ENCODE assay signal across 8 mouse cellular contexts in genomic region chr4:155770626-155771025, GRCm38 (mm10). TPM values are rescaled to one million over a fixed set of nuclear protein-coding genes. Genes with fewer than 3 reads are reported as not detected.
DNase-seq lines count a peak whose midpoint lies in the region; ATAC-seq and TF ChIP-seq lines count a peak whose summit lies in the region.

No protein-coding gene starts in this region.

- H3K9me3 ChIP-seq in heart, postnatal 0 days (replicated peaks; ENCODE audit: control insufficient read depth, low read length): no peaks in the 10 kb centered on the region
- no peaks in the 10 kb centered on the region for H3K9me3 ChIP-seq in embryonic facial prominence, embryonic 13.5 days
- no peaks in the 10 kb centered on the region for H3K9me3 ChIP-seq in intestine, embryonic 15.5 days
- H3K9me3 ChIP-seq in midbrain, embryonic 15.5 days: no peaks in the 10 kb centered on the region

- H3K4me1 ChIP-seq in heart, postnatal 0 days (ENCODE audit: control insufficient read depth, insufficient read depth): peaks cover 15% of the 10 kb centered on the region
- H3K4me1 ChIP-seq in embryonic facial prominence, embryonic 13.5 days: peaks cover 39% of the 10 kb centered on the region
- peaks cover 38% of the 10 kb centered on the region for H3K4me1 ChIP-seq in intestine, embryonic 15.5 days (replicated peaks)
- peaks cover 35% of the 10 kb centered on the region for H3K4me1 ChIP-seq in midbrain, embryonic 15.5 days

- no peak for ATAC-seq in heart, postnatal 0 days (ENCODE audit: insufficient read depth, low read depth)
- ATAC-seq in embryonic facial prominence, embryonic 13.5 days (ENCODE audit: insufficient number of reproducible peaks, insufficient read depth, low FRiP score, low TSS enrichment, low read depth): no peak
- peak; percentile 15; the same call in 1 of the 2 replicates for ATAC-seq in intestine, embryonic 15.5 days
- ATAC-seq in midbrain, embryonic 15.5 days (replicated peaks): peak; percentile 24; the same call in 1 of the 2 replicates

- H3K27me3 ChIP-seq in heart, postnatal 0 days (ENCODE audit: control insufficient read depth, insufficient read depth, low read length): peaks cover 5% of the 10 kb centered on the region; the same call in 1 of the 2 replicates
- peaks cover 16% of the 10 kb centered on the region; the same call in 1 of the 2 replicates for H3K27me3 ChIP-seq in embryonic facial prominence, embryonic 13.5 days
- no peaks in the 10 kb centered on the region for H3K27me3 ChIP-seq in intestine, embryonic 15.5 days (replicated peaks)
- H3K27me3 ChIP-seq in midbrain, embryonic 15.5 days (replicated peaks): peaks cover 20% of the 10 kb centered on the region

- 43% methylated on average over 24 of the region's 24 CpGs for WGBS in heart, postnatal 0 days
- WGBS in embryonic facial prominence, embryonic 13.5 days: 42% methylated on average over 24 of the region's 24 CpGs
- 48% methylated on average over 24 of the region's 24 CpGs for WGBS in intestine, embryonic 15.5 days
- whole genome bisulfite sequencing in midbrain, embryonic 15.5 days: 46% methylated on average over 24 of the region's 24 CpGs

- peak overlapping the region; percentile 87 for H3K4me2 ChIP-seq in heart, postnatal 0 days (ENCODE audit: low read depth, low read length)
- H3K4me2 ChIP-seq in embryonic facial prominence, embryonic 13.5 days: peak overlapping the region; percentile 74
- peak overlapping the region; percentile 88 for H3K4me2 ChIP-seq in intestine, embryonic 15.5 days (replicated peaks)
- peak overlapping the region; percentile 76 for H3K4me2 ChIP-seq in midbrain, embryonic 15.5 days

- TF ChIP-seq CTCF in heart, postnatal 0 days (IDR thresholded peaks at IDR 0.05; ENCODE audit: low read depth): no peak

- TF ChIP-seq EP300 in heart, postnatal 0 days (IDR thresholded peaks at IDR 0.05; ENCODE audit: low read depth): no peak

- H3K36me3 ChIP-seq in heart, postnatal 0 days (replicated peaks; ENCODE audit: control insufficient read depth, insufficient read depth, low read length): no peaks in the 10 kb centered on the region
- H3K36me3 ChIP-seq in embryonic facial prominence, embryonic 13.5 days: no peaks in the 10 kb centered on the region
- H3K36me3 ChIP-seq in intestine, embryonic 15.5 days: no peaks in the 10 kb centered on the region
- no peaks in the 10 kb centered on the region for H3K36me3 ChIP-seq in midbrain, embryonic 15.5 days (replicated peaks)

- peak overlapping the region; percentile 71; the same call in 1 of the 2 replicates for H3K9ac ChIP-seq in heart, postnatal 0 days (replicated peaks; ENCODE audit: low read depth, low read length)
- peak overlapping the region; percentile 80 for H3K9ac ChIP-seq in embryonic facial prominence, embryonic 13.5 days
- H3K9ac ChIP-seq in intestine, embryonic 15.5 days: peak overlapping the region; percentile 77
- H3K9ac ChIP-seq in midbrain, embryonic 15.5 days: peak overlapping the region; percentile 64

- H3K27ac ChIP-seq in heart, postnatal 0 days (ENCODE audit: low read depth): no peak overlapping the region
- H3K27ac ChIP-seq in embryonic facial prominence, embryonic 13.5 days: no peak overlapping the region
- no peak overlapping the region for H3K27ac ChIP-seq in intestine, embryonic 15.5 days
- H3K27ac ChIP-seq in midbrain, embryonic 15.5 days: no peak overlapping the region

- intact Hi-C loops in left cerebral cortex, postnatal 36 days (cut with DNase I): loop anchor here (2.0 to 5.0 kb wide), 2 partner anchors 14 to 48 kb away; partner anchors contain the start of gene Tmem88b

- peak overlapping the region; percentile 51 for H3K4me3 ChIP-seq in heart, postnatal 0 days (ENCODE audit: low read depth, low read length)
- H3K4me3 ChIP-seq in embryonic facial prominence, embryonic 13.5 days: peak overlapping the region; percentile 54
- H3K4me3 ChIP-seq in intestine, embryonic 15.5 days (replicated peaks): peak overlapping the region; percentile 53
- H3K4me3 ChIP-seq in midbrain, embryonic 15.5 days: peak overlapping the region; percentile 46

- no peak for DNase-seq in heart, postnatal 0 days (ENCODE audit: low spot score)
- no peak for DNase-seq in heart, adult 11 months
- DNase-seq in adrenal gland, postnatal 4 days (ENCODE audit: low spot score in 2 of 2): no peak
- no peak for DNase-seq in adipocyte (ENCODE audit: low spot score)
- no peak for DNase-seq in left cerebral cortex, postnatal 36 days (ENCODE audit: low spot score in 2 of 2)

RNA-seq across cellular contexts. Expression of gene Vwa1, which starts 3.9 kb away (rescaled TPM):
- 15.5 and 20.0 TPM in 2 replicates for total RNA-seq in heart, postnatal 0 days (2014; rRNA removed; ENCODE audit: low replicate concordance)
- polyA plus RNA-seq in heart, postnatal 0 days (2015; fragmentation: Nextera tagmentation; extraction: Ambion mirVana): 7.1 and 7.5 TPM in 2 replicates
- polyA plus RNA-seq in embryonic facial prominence, embryonic 13.5 days (2015; fragmentation: Nextera tagmentation; extraction: Ambion mirVana): 8.6 and 9.6 TPM in 2 replicates
- polyA plus RNA-seq in intestine, embryonic 15.5 days (2015; fragmentation: Nextera tagmentation; extraction: Ambion mirVana): 16.7 TPM in 2 replicates
- polyA plus RNA-seq in midbrain, embryonic 15.5 days (2015; fragmentation: Nextera tagmentation; extraction: Ambion mirVana): 31.5 and 33.5 TPM in 2 replicates
- 1 to 10 TPM; 5.7 to 7.4 TPM for total RNA-seq in adrenal gland, postnatal 4 days (2021)
- total RNA-seq in left cerebral cortex, postnatal 36 days (2021): 10 to 100 TPM; 13.1 to 13.4 TPM

RNA-seq across cellular contexts. Expression of gene Atad3a, which starts 9.7 kb away (rescaled TPM):
- 123 and 128 TPM in 2 replicates for total RNA-seq in heart, postnatal 0 days (2014; rRNA removed; ENCODE audit: low replicate concordance)
- 85.3 and 99.3 TPM in 2 replicates for polyA plus RNA-seq in heart, postnatal 0 days (2015; fragmentation: Nextera tagmentation; extraction: Ambion mirVana)
- 93.8 and 94.9 TPM in 2 replicates for polyA plus RNA-seq in embryonic facial prominence, embryonic 13.5 days (2015; fragmentation: Nextera tagmentation; extraction: Ambion mirVana)
- polyA plus RNA-seq in intestine, embryonic 15.5 days (2015; fragmentation: Nextera tagmentation; extraction: Ambion mirVana): 135 and 156 TPM in 2 replicates
- 93.4 and 99.2 TPM in 2 replicates for polyA plus RNA-seq in midbrain, embryonic 15.5 days (2015; fragmentation: Nextera tagmentation; extraction: Ambion mirVana)
- total RNA-seq in adrenal gland, postnatal 4 days (2021): 100 to 1,000 TPM in 1 of 2 experiments, 10 to 100 TPM in 1; 99.1 to 102 TPM
- 10 to 100 TPM; 37.5 to 48.3 TPM for total RNA-seq in left cerebral cortex, postnatal 36 days (2021)

RNA-seq across cellular contexts. Expression of gene Tmem88b, which starts 15.0 kb away (rescaled TPM):
- total RNA-seq in heart, postnatal 0 days (2014; rRNA removed; ENCODE audit: low replicate concordance): 3.4 and 4.2 TPM in 2 replicates
- 2.5 and 2.9 TPM in 2 replicates for polyA plus RNA-seq in heart, postnatal 0 days (2015; fragmentation: Nextera tagmentation; extraction: Ambion mirVana)
- 0.67 and 0.74 TPM in 2 replicates for polyA plus RNA-seq in embryonic facial prominence, embryonic 13.5 days (2015; fragmentation: Nextera tagmentation; extraction: Ambion mirVana)
- polyA plus RNA-seq in intestine, embryonic 15.5 days (2015; fragmentation: Nextera tagmentation; extraction: Ambion mirVana): 1.00 and 1.1 TPM in 2 replicates
- 0.93 and 1.2 TPM in 2 replicates for polyA plus RNA-seq in midbrain, embryonic 15.5 days (2015; fragmentation: Nextera tagmentation; extraction: Ambion mirVana)
- under 1 TPM; 0.79 to 0.84 TPM for total RNA-seq in adrenal gland, postnatal 4 days (2021)
- total RNA-seq in left cerebral cortex, postnatal 36 days (2021): 10 to 100 TPM; 18.3 to 30.0 TPM

RNA-seq across cellular contexts. Expression of gene Ankrd65, which starts 19.6 kb away (rescaled TPM):
- total RNA-seq in heart, postnatal 0 days (2014; rRNA removed; ENCODE audit: low replicate concordance): not detected in 2 replicates
- 0.26 TPM in 1 of 2 replicates, not detected in the other for polyA plus RNA-seq in heart, postnatal 0 days (2015; fragmentation: Nextera tagmentation; extraction: Ambion mirVana)
- 0.24 TPM in 1 of 2 replicates, not detected in the other for polyA plus RNA-seq in embryonic facial prominence, embryonic 13.5 days (2015; fragmentation: Nextera tagmentation; extraction: Ambion mirVana)
- polyA plus RNA-seq in intestine, embryonic 15.5 days (2015; fragmentation: Nextera tagmentation; extraction: Ambion mirVana): not detected in 2 replicates
- polyA plus RNA-seq in midbrain, embryonic 15.5 days (2015; fragmentation: Nextera tagmentation; extraction: Ambion mirVana): not detected in 2 replicates
- total RNA-seq in adrenal gland, postnatal 4 days (2021): not detected
- not detected for total RNA-seq in left cerebral cortex, postnatal 36 days (2021)

RNA-seq across cellular contexts. Expression of gene Mrpl20, which starts 32.1 kb away (rescaled TPM):
- total RNA-seq in heart, postnatal 0 days (2014; rRNA removed; ENCODE audit: low replicate concordance): 32.2 and 91.4 TPM in 2 replicates
- 188 and 207 TPM in 2 replicates for polyA plus RNA-seq in heart, postnatal 0 days (2015; fragmentation: Nextera tagmentation; extraction: Ambion mirVana)
- polyA plus RNA-seq in embryonic facial prominence, embryonic 13.5 days (2015; fragmentation: Nextera tagmentation; extraction: Ambion mirVana): 195 and 229 TPM in 2 replicates
- polyA plus RNA-seq in intestine, embryonic 15.5 days (2015; fragmentation: Nextera tagmentation; extraction: Ambion mirVana): 225 and 226 TPM in 2 replicates
- 242 and 244 TPM in 2 replicates for polyA plus RNA-seq in midbrain, embryonic 15.5 days (2015; fragmentation: Nextera tagmentation; extraction: Ambion mirVana)
- total RNA-seq in adrenal gland, postnatal 4 days (2021): 100 to 1,000 TPM; 110 to 122 TPM
- total RNA-seq in left cerebral cortex, postnatal 36 days (2021): 10 to 100 TPM; 77.3 to 91.6 TPM

Comparison
In these comparisons a context has a peak if more than half of its experiments do, and no peak if none do; other contexts are left out.
1. ATAC-seq: peak in intestine, embryonic 15.5 days (single experiment) and midbrain, embryonic 15.5 days (single experiment); none in heart, postnatal 0 days (single experiment) and embryonic facial prominence, embryonic 13.5 days (single experiment).
2. Peak in every context shown above with its lines, with median percentiles within 50 percentile points of each other: H3K4me2 ChIP-seq, H3K4me3 ChIP-seq and H3K9ac ChIP-seq.